Mouse (Mus musculus) cerebellum, postnatal 25 days (tissue): ENCODE measurements around the gene Olfr392.

ENCODE experiments used
- DNase-seq, 2 experiments: peaks; one replicate each; pipeline ENCODE4 v3.0.0; 2021; ENCODE audit warnings: mixed read lengths in 2 of 2

Gene Olfr392

GRCm38 (mm10) chr11:73816949-73817348 is at the start of gene Olfr392:
Gene Olfr392 (minus strand): TSS chr11:73817049.
- DNase-seq, result no peak

GRCm38 (mm10) chr11:73851354-73851753 is 34.5 kb upstream of the Olfr392 start, which contains the start of gene Olfr393:
Gene Olfr393 (minus strand): TSS chr11:73851454.
- no peak for DNase-seq

- no peak for DNase-seq
Observed at GRCm38 (mm10) chr11:73802952-73803351, 13.9 kb downstream of the Olfr392 start, which contains the start of gene Olfr391-ps. Gene Olfr391-ps (minus strand): TSS chr11:73803052.

- DNase-seq, result no peak
Observed at GRCm38 (mm10) chr11:73782664-73783063, 34.2 kb downstream of the Olfr392 start, which contains the start of gene Olfr390. Gene Olfr390 (plus strand): TSS chr11:73782964.

- no peak for DNase-seq
Observed at GRCm38 (mm10) chr11:73780613-73781012, 36.2 kb downstream of the Olfr392 start, which contains the start of gene Olfr389. Gene Olfr389 (minus strand): TSS chr11:73780713.
